Mouse (Mus musculus): Measurements from ENCODE around the gene Myt1l.

Myt1l gene

GRCm38 (mm10) chr12:29671984-29672383, 143.8 kb downstream of the Myt1l start:
- DNase-seq: no peak

- no peak for DNase-seq
These were observed 147.6 kb downstream of the Myt1l start for GRCm38 (mm10) chr12:29675594-29676362.

- no peak for DNase-seq
These were observed 154.2 kb downstream of the Myt1l start for GRCm38 (mm10) chr12:29682384-29682783.

GRCm38 (mm10) chr12:29682946-29683345, 154.8 kb downstream of the Myt1l start:
- DNase-seq: no peak

GRCm38 (mm10) chr12:29686241-29686640, 158.1 kb downstream of the Myt1l start:
- DNase-seq: no peak

- DNase-seq: no peak
These were observed 163.4 kb downstream of the Myt1l start for GRCm38 (mm10) chr12:29691566-29691965.

- DNase-seq: no peak
These were observed 167.0 kb downstream of the Myt1l start for GRCm38 (mm10) chr12:29695194-29695593.

- DNase-seq: no peak
These were observed 169.6 kb downstream of the Myt1l start for GRCm38 (mm10) chr12:29697526-29698500.

GRCm38 (mm10) chr12:29698541-29698940, 170.4 kb downstream of the Myt1l start:
- no peak for DNase-seq

- DNase-seq: no peak
These were observed 170.8 kb downstream of the Myt1l start for GRCm38 (mm10) chr12:29698976-29699375.

- DNase-seq: no peak
These were observed 171.2 kb downstream of the Myt1l start for GRCm38 (mm10) chr12:29699386-29699785.

GRCm38 (mm10) chr12:29700026-29700425, 171.8 kb downstream of the Myt1l start:
- DNase-seq: no peak

- no peak for DNase-seq
These were observed 172.9 kb downstream of the Myt1l start for GRCm38 (mm10) chr12:29701076-29701475.

- DNase-seq: no peak
These were observed 173.6 kb downstream of the Myt1l start for GRCm38 (mm10) chr12:29701731-29702316.

GRCm38 (mm10) chr12:29702626-29703025, 174.4 kb downstream of the Myt1l start:
- no peak for DNase-seq

GRCm38 (mm10) chr12:29703541-29703940, 175.4 kb downstream of the Myt1l start:
- no peak for DNase-seq

- no peak for DNase-seq
These were observed 178.9 kb downstream of the Myt1l start for GRCm38 (mm10) chr12:29707094-29707493.

GRCm38 (mm10) chr12:29708166-29708565, 180.0 kb downstream of the Myt1l start:
- no peak for DNase-seq

GRCm38 (mm10) chr12:29712795-29713721, 184.9 kb downstream of the Myt1l start:
- DNase-seq: no peak

GRCm38 (mm10) chr12:29723722-29724338, 195.6 kb downstream of the Myt1l start:
- DNase-seq: no peak

- DNase-seq: no peak
These were observed 200.1 kb downstream of the Myt1l start for GRCm38 (mm10) chr12:29728294-29728693.
